Mouse (Mus musculus) heart, postnatal 0 days (tissue): Measurements from ENCODE around the gene Ppt2. TPM values are rescaled to one million over a fixed set of nuclear protein-coding genes. Genes with fewer than 3 reads are reported as not detected.

Experiments
- ATAC-seq: fragments of 200-750 bp; cut with Nextera tagmentation; 2 replicates; pipeline ENCODE4 v1.8.0; 2017; ENCODE audit warnings: low read depth, moderate number of reproducible peaks, moderate library complexity; ENCODE audit not compliant: insufficient read depth
- DNase-seq: peaks from one replicate; pipeline ENCODE4 v3.0.0-alpha.2; 2016; ENCODE audit warnings: low spot score
- H3K27ac ChIP-seq: fragments of 300-500 bp; sonication (generic); 2 replicates; pipeline ENCODE4 v1.5.1; 2014; ENCODE audit warnings: low read depth, mild to moderate bottlenecking
- H3K27me3 ChIP-seq: fragments of 300-500 bp; sonication (generic); 2 replicates; pipeline ENCODE4 v1.6.1; 2014; ENCODE audit warnings: low read length, mixed read lengths; ENCODE audit not compliant: control insufficient read depth, insufficient read depth
- H3K36me3 ChIP-seq: fragments of 300-500 bp; sonication (generic); replicated peaks from 2 replicates; pipeline ENCODE4 v1.6.1; 2014; ENCODE audit warnings: low read length, mixed read lengths; ENCODE audit not compliant: control insufficient read depth, insufficient read depth
- H3K4me1 ChIP-seq: fragments of 300-500 bp; sonication (generic); 2 replicates; pipeline ENCODE4 v1.6.1; 2014; ENCODE audit warnings: antibody characterized with exemption; ENCODE audit not compliant: control insufficient read depth, insufficient read depth
- H3K4me2 ChIP-seq: fragments of 300-500 bp; sonication (generic); 2 replicates; pipeline ENCODE4 v1.6.1; 2014; ENCODE audit warnings: low read depth, mild to moderate bottlenecking, low read length, moderate library complexity
- H3K4me3 ChIP-seq: fragments of 300-500 bp; sonication (generic); 2 replicates; pipeline ENCODE4 v1.5.1; 2014; ENCODE audit warnings: low read depth, low read length
- H3K9ac ChIP-seq: fragments of 300-500 bp; sonication (generic); replicated peaks from 2 replicates; pipeline ENCODE4 v1.6.1; 2014; ENCODE audit warnings: low read depth, low read length, mixed read lengths
- H3K9me3 ChIP-seq: fragments of 300-500 bp; sonication (generic); replicated peaks from 2 replicates; pipeline ENCODE4 v1.6.1; 2016; ENCODE audit warnings: low read length; ENCODE audit not compliant: control insufficient read depth
- CTCF ChIP-seq: IDR thresholded peaks from 2 replicates; pipeline ENCODE4 v1.5.1; 2016; ENCODE audit warnings: antibody characterized with exemption, control low read depth, low read depth
- EP300 ChIP-seq: IDR thresholded peaks from 2 replicates; pipeline ENCODE4 v1.6.1; 2016; ENCODE audit warnings: antibody characterized with exemption, low read depth
- WGBS: fragments of 180-500 bp; shearing (Covaris S2); extraction: QIAGEN DNeasy Blood & Tissue Kit; methylation state at CpG from one replicate; pipeline ENCODE4 v1.1.7; 2014; 5-methylcytosine and 5-hydroxymethylcytosine counted together
- polyA plus RNA-seq: library from polyadenylated mRNA; unstranded; fragments of >200 nt; fragmentation: Nextera tagmentation; extraction: Ambion mirVana; gene quantifications from 2 replicates; pipeline ENCODE4 v1.2.1, GENCODE M21; 2015
- total RNA-seq: library from RNA; depleted of rRNA; stranded (reverse); fragments of >200 nt; gene quantifications from 2 replicates; pipeline ENCODE4 v1.2.3, GENCODE M21; 2014; ENCODE audit warnings: low replicate concordance

Gene Ppt2
- total and polyA plus RNA-seq, 2 experiments from 2014 or later = 25.7 to 37.4 TPM

- no peak for DNase-seq
- ATAC-seq = no peak
- Histone ChIP-seq H3K4me2 (no peak overlapping the region), H3K36me3 (peaks cover 51% of the 10 kb centered on the region), H3K9ac (no peak overlapping the region), H3K9me3 (no peaks in the 10 kb centered on the region), H3K4me1 (peaks cover 10% of the 10 kb centered on the region), H3K27ac (no peak overlapping the region), H3K4me3 (no peak overlapping the region), H3K27me3 (no peaks in the 10 kb centered on the region)
- 89% methylated on average over 8 of the region's 8 CpGs for WGBS
- TF ChIP-seq EP300 (no peak), CTCF (no peak)
These were observed 17.3 kb downstream of the Ppt2 start for GRCm38 (mm10) chr17:34611050-34611449.

DNA sequence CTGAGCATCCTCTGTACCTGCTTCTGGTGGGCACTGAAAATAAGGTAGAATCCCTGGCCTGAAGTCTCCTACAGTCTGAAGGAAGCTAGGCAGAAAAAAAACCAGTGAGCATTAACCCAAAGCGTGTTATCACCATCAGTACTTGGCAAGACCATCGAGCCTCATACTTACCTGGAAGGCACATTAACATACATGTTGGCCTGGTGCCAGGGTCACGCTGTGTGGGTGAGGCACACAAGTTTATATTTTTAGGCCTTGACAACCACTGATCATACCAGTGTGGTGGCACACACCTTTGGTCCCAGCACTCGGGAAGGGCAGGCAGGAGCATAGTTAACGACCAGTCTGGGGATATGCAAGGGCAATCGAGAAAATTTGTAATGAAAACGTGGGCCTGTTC is 20.3 kb downstream of the Ppt2 start:
- Histone ChIP-seq H3K9ac (no peak overlapping the region), H3K9me3 (no peaks in the 10 kb centered on the region)
- WGBS = 67% methylated on average over 7 of the region's 7 CpGs

GRCm38 (mm10) chr17:34606186-34607039 is 21.9 kb downstream of the Ppt2 start:
- Histone ChIP-seq H3K4me2 (peak overlapping the region; percentile 98), H3K9ac (peak overlapping the region; percentile 84), H3K27me3 (no peaks in the 10 kb centered on the region), H3K27ac (peak overlapping the region; percentile 95), H3K4me1 (peaks cover 22% of the 10 kb centered on the region), H3K9me3 (no peaks in the 10 kb centered on the region), H3K36me3 (peaks cover 18% of the 10 kb centered on the region), H3K4me3 (peak overlapping the region; percentile 70)
- 15% methylated on average over 31 of the region's 32 CpGs for WGBS
- DNase-seq (no peak), ATAC-seq (no peak)
- TF ChIP-seq CTCF (no peak), EP300 (no peak)

More for the DNA sequence above, 20.3 kb downstream of the Ppt2 start:
- ATAC-seq (no peak), DNase-seq (no peak)
- peaks cover 17% of the 10 kb centered on the region for H3K4me1 ChIP-seq
- no peak overlapping the region for H3K4me2 ChIP-seq
- H3K27me3 ChIP-seq = no peaks in the 10 kb centered on the region
- no peak for TF ChIP-seq EP300
- no peak for TF ChIP-seq CTCF
- H3K27ac ChIP-seq = no peak overlapping the region
- H3K4me3 ChIP-seq = no peak overlapping the region
- H3K36me3 ChIP-seq = peaks cover 28% of the 10 kb centered on the region

DNA sequence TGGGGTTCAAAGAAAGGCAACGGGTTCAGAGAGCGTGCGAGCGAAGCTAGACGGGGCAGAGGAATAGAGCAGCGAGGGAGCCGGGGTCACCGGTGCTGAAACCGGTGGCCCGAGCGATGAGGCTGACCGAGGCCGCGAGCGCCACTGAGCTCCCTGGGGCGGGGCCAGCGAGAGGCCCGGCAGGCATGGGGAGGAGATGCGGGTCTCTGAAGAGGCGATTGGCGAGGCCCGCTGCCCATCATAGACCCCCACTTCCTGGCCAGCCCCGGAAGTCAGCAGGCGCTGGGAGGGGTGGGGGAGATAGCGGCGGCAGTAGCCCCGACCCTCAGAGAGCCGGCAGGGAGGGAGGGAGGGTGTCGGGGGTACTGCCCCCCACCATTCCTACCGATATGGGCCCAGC is 22.7 kb downstream of the Ppt2 start:
- TF ChIP-seq EP300 = no peak
- TF ChIP-seq CTCF = no peak
- Histone ChIP-seq H3K4me3 (peak overlapping the region; percentile 70), H3K4me2 (peak overlapping the region; percentile 98), H3K36me3 (peaks cover 17% of the 10 kb centered on the region), H3K27me3 (no peaks in the 10 kb centered on the region), H3K27ac (peak overlapping the region; percentile 95), H3K9ac (peak overlapping the region; percentile 84), H3K9me3 (no peaks in the 10 kb centered on the region), H3K4me1 (peaks cover 22% of the 10 kb centered on the region)
- WGBS = 0% methylated on average over 27 of the region's 30 CpGs
- peak; percentile 40 for ATAC-seq
- DNase-seq = peak; percentile 92

- Histone ChIP-seq H3K4me2 (peak overlapping the region; percentile 98), H3K27me3 (no peaks in the 10 kb centered on the region), H3K4me3 (peak overlapping the region; percentile 70), H3K27ac (peak overlapping the region; percentile 95), H3K9me3 (no peaks in the 10 kb centered on the region), H3K36me3 (peaks cover 20% of the 10 kb centered on the region), H3K4me1 (peaks cover 22% of the 10 kb centered on the region), H3K9ac (peak overlapping the region; percentile 84)
- DNase-seq (no peak), ATAC-seq (no peak)
- TF ChIP-seq CTCF (no peak), EP300 (no peak)
- WGBS = 18% methylated on average over 24 of the region's 24 CpGs
These were observed 23.6 kb downstream of the Ppt2 start for GRCm38 (mm10) chr17:34604511-34605237.
